Mouse (Mus musculus): Measurements from ENCODE around the gene Tmem42.

DNA sequence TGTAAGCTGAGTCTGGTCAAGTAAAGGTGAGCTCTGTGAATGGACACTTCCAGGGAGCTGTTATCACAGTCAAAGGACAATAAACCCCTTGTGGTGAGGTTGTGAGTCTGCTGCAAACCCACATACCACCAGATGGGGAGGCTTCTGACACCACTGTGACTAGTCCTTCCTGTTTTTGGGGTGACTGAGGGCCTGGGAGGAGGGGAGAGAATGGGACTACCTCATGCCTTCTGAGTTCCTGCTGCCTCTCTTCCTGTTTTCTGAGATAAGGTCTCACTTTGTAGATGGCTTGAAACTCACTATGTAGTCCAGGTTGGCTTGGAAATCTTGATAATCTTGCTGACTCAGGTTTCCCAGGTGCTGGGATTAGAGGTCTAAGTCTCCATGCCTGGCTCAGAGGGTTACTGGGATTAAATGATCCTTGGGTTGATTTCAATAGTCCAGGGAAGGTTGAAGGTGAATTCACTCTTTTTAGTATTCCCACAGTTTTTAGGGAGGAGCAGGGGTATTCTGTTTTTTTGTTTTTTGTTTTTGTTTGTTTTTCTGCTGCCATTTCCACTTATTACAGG is 37.7 kb downstream of the Tmem42 start:
- TF ChIP-seq CTCF (IDR thresholded peaks at IDR 0.05; ENCODE audit: extremely low read depth, insufficient read length, insufficient replicate concordance, low read depth, low read length): no peak
- no peak for TF ChIP-seq POLR2A (IDR thresholded peaks at IDR 0.05; ENCODE audit: low read depth, low read length)
